Mouse (Mus musculus) heart, adult 2 months (tissue): ENCODE measurements at regions not wholly inside any gene's neighbourhood (a gene's known extent, or its start where the extent isn't known, plus 50 kb on each side); places are given as distances from the start of the nearest gene placed in this dataset.
A peak's percentile ranks its signal among the peaks of the same experiment; 100 is the strongest.

Source experiments
- DNase-seq, 2 experiments: peaks; one replicate each; pipeline ENCODE4 v3.0.0; 2021
- H3K27ac ChIP-seq: fragments of 200-600 bp; 2 replicates; pipeline ENCODE4 v1.8.1; 2022
- H3K27me3 ChIP-seq: fragments of 200-500 bp; 2 replicates; pipeline ENCODE4 v1.6.1; 2012; ENCODE audit warnings: mild to moderate bottlenecking, low read length, inconsistent platforms, mixed read lengths; ENCODE audit not compliant: control insufficient read depth, insufficient read depth
- H3K36me3 ChIP-seq: fragments of 200-500 bp; 2 replicates; pipeline ENCODE4 v1.6.1; 2012; ENCODE audit warnings: low read length, inconsistent platforms; ENCODE audit not compliant: control insufficient read depth, insufficient read depth
- H3K4me1 ChIP-seq: fragments of 200-500 bp; 2 replicates; pipeline ENCODE4 v1.6.1; 2011; ENCODE audit warnings: low read length; ENCODE audit not compliant: control insufficient read depth, insufficient read depth
- H3K4me3 ChIP-seq: fragments of 200-600 bp; 2 replicates; pipeline ENCODE4 v1.8.1; 2022
- H3K79me2 ChIP-seq: fragments of 200-500 bp; replicated peaks from 2 replicates; pipeline ENCODE4 v1.6.1; 2012; ENCODE audit warnings: mild to moderate bottlenecking, inconsistent platforms, low read length, moderate library complexity, mixed read lengths; ENCODE audit not compliant: control insufficient read depth, insufficient read depth
- H3K9ac ChIP-seq: fragments of 200-500 bp; 2 replicates; pipeline ENCODE4 v1.6.1; 2012; ENCODE audit warnings: low read depth, mild to moderate bottlenecking, control low read depth, inconsistent platforms, low read length, mixed read lengths
- CTCF ChIP-seq: fragments of 200-600 bp; IDR thresholded peaks from 2 replicates; pipeline ENCODE4 v1.8.1; 2022; ENCODE audit warnings: antibody characterized with exemption, mild to moderate bottlenecking, moderate library complexity
- EP300 ChIP-seq: fragments of 200-500 bp; IDR thresholded peaks from 2 replicates; pipeline ENCODE4 v1.6.1; 2011; ENCODE audit warnings: low read depth, low read length, control low read depth; ENCODE audit not compliant: insufficient read depth
- POLR2A ChIP-seq: fragments of 200-500 bp; IDR thresholded peaks from 2 replicates; pipeline ENCODE4 v1.6.1; 2011; ENCODE audit warnings: mild to moderate bottlenecking, low read depth, low read length, control low read depth; ENCODE audit not compliant: insufficient read depth
- WGBS: fragments of 180-500 bp; shearing (Covaris S2); methylation state at CpG from one replicate; pipeline ENCODE4 v1.1.7; 2018; 5-methylcytosine and 5-hydroxymethylcytosine counted together
- intact Hi-C: fragments of 180-260 bp; cut with DNase I; formaldehyde crosslinking; loops from one replicate; pipeline ENCODE4 v1.15.1; 2025

DNA sequence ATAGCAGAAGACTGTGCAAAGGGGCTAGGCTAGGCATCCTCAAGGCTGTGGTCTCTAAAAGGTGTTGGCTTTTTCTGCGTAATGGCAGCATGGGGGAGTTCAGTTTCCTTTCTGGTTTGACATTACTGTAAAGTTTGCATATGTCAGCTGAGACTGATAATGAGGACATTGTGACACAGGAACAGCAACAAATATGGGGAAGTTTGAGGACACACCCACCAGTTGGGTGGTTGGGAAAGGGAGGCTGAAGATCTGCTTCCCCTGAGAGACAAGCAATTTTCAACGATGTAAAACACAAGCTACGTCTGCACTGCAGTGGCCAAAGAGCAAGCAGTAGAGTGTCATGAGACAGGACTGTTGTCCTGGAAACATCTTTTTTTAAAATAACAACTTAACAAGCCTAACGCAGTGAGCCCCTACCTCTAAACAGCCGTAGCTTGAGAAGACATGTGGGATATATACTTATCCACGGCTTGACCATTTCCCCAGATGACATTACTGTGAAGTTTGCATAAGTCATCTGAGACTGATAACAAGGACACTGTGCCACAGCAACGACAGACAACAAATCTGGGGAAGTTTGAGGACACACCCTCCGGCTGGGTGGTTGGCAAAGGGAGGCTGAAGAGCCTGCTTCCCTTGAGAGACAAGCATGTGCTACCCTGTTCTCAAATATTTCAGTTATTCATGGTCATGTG lies 173.8 kb downstream of the Plk2 start:
- intact Hi-C loops, result no loop called here
- H3K79me2 ChIP-seq, result no peaks in the 10 kb centered on the region
- peak in 1 of 2 experiments; percentile 42 for DNase-seq
- 49% methylated on average over 8 of the region's 8 CpGs for WGBS
- H3K9ac ChIP-seq, result no peak overlapping the region
- H3K27me3 ChIP-seq, result no peaks in the 10 kb centered on the region
- H3K36me3 ChIP-seq, result no peaks in the 10 kb centered on the region
- TF ChIP-seq POLR2A, result no peak
- no peak for TF ChIP-seq EP300
- no peak for TF ChIP-seq CTCF
- H3K4me3 ChIP-seq, result no peak overlapping the region
- H3K27ac ChIP-seq, result peak overlapping the region; percentile 1; the same call in 1 of the 2 replicates
- peaks cover 9% of the 10 kb centered on the region for H3K4me1 ChIP-seq

DNA sequence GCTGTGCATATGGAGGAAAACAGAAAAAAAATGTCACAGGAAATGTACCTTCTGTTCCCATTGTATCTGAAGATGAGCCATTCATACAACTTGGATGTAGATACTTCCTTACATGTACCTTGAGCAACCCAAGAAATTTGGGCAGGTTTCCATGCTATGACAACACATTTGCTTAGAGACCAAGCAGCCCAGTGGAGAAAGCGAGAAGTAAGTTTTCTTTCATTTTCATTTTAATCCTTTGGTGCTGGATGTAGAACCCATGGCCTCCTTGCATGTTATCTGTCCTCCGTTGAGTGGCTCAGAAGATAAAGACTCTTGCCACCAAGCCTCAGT lies 174.3 kb downstream of the Plk2 start:
- intact Hi-C loops, result no loop called here
- no peak overlapping the region for H3K9ac ChIP-seq
- H3K4me3 ChIP-seq, result no peak overlapping the region
- TF ChIP-seq EP300 (no peak), CTCF (no peak), POLR2A (no peak)
- DNase-seq, result no peak
- peaks cover 7% of the 10 kb centered on the region for H3K4me1 ChIP-seq
- H3K36me3 ChIP-seq, result no peaks in the 10 kb centered on the region
- WGBS, result 80% methylated on average over 2 of the region's 2 CpGs
- H3K79me2 ChIP-seq, result no peaks in the 10 kb centered on the region
- peak overlapping the region; percentile 1; the same call in 1 of the 2 replicates for H3K27ac ChIP-seq
- H3K27me3 ChIP-seq, result no peaks in the 10 kb centered on the region

DNA sequence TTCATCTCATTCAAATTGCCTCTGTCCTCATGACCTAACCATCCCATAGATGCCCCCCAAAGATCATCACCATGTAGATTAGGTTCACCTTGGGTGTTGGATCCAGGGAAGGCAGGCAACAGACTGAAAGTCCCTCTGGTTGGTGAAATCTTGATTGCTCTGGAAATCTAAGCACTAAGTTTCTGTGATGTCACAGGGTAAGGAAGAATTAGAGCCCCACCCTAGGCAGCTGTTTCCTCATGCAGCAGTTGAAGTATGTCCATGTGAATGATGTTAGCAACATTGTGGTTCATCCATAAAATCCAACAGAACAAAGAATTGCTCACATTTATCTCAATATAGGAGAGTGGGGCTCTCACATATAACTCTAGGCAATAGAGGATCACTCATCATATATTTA lies 175.5 kb downstream of the Plk2 start:
- Histone ChIP-seq H3K9ac (no peak overlapping the region; the same call in 1 of the 2 replicates), H3K27ac (peak overlapping the region; percentile 57), H3K79me2 (no peaks in the 10 kb centered on the region), H3K27me3 (no peaks in the 10 kb centered on the region), H3K4me3 (no peak overlapping the region), H3K36me3 (no peaks in the 10 kb centered on the region), H3K4me1 (peaks cover 5% of the 10 kb centered on the region)
- intact Hi-C loops, result no loop called here
- DNase-seq, result no peak
- 0 out of 2 replicates have a peak, but pooled peaks have one; percentile 16 for TF ChIP-seq POLR2A
- no peak for TF ChIP-seq CTCF

DNA sequence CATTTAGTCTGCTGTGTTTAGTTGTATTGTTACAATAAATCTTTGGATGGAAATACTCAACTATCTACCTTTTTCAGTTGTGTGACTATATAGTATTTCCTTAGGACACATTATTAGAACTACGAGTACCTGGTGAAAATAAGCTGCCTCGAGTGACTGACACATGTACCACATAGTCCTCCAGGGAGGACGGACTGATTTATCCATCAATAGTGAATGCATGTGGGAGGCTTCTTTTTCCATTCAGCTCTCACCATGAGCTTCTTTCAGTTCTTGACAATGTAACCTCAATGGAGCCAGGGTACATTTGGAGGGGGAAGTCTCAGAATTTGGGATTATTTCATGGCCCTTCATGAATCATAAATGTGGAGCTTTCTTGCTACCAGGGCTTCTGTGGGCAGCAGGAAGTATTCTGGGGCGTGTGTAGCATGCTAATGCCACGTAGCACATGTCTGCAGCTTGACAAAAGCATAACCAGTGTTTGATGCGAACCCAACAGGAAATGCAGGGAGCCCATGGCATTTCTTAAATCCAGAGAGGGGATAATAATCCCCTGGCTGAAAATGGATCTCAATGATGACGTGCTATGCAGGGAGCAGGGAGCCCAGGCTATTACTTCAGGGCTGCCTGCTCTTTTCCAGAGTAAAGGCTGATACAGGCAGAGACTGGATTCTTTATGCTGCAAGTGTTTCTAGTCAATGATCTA lies 178.7 kb downstream of the Plk2 start:
- no peaks in the 10 kb centered on the region for H3K79me2 ChIP-seq
- TF ChIP-seq EP300, result no peak
- TF ChIP-seq POLR2A, result no peak
- no peak for TF ChIP-seq CTCF
- H3K4me3 ChIP-seq, result no peak overlapping the region
- WGBS, result 79% methylated on average over 7 of the region's 7 CpGs
- H3K27ac ChIP-seq, result no peak overlapping the region
- DNase-seq, result no peak
- no peaks in the 10 kb centered on the region for H3K27me3 ChIP-seq
- peaks cover 4% of the 10 kb centered on the region for H3K4me1 ChIP-seq
- H3K36me3 ChIP-seq, result peaks cover 2% of the 10 kb centered on the region
- intact Hi-C loops, result no loop called here
- no peak overlapping the region for H3K9ac ChIP-seq

DNA sequence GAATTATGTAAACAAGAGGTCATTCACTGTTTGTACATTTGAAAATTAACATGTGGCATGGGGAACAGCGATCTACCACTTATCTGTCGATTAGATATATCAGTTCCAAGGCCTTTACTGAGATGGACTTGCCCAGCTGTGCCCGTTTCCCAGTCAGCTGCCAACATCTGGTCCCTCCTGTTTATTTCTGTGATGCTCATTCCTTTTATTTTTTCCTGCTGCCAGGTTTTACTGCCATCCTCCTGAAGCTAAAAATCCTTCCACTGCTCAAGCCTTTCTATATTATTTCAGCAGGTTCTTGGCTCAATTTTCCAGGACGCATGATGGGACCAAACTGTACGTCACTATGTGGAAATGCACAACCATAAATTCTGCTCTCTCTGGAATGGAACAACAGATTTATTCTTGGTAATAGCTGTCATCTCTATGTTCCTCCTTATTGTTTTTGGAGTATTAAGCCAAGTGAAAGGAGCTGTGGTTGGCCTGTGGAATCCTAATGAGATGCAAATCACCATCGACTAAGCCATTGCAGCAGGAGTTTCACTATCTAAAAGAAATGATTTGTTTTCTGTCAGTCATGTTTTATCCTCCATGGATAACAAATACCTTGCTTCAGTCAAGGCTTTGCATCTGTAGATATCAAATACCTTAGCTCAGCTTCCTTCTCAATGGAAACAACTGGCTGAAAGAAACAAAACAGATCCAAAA lies 180.1 kb downstream of the Plk2 start:
- no peak overlapping the region for H3K4me3 ChIP-seq
- H3K79me2 ChIP-seq, result no peaks in the 10 kb centered on the region
- intact Hi-C loops, result no loop called here
- H3K4me1 ChIP-seq, result peaks cover 3% of the 10 kb centered on the region
- TF ChIP-seq CTCF (no peak), POLR2A (no peak)
- no peak overlapping the region for H3K27ac ChIP-seq
- no peaks in the 10 kb centered on the region for H3K27me3 ChIP-seq
- 81% methylated on average over 6 of the region's 6 CpGs for WGBS
- no peak overlapping the region for H3K9ac ChIP-seq
- H3K36me3 ChIP-seq, result peaks cover 7% of the 10 kb centered on the region
- DNase-seq, result no peak

DNA sequence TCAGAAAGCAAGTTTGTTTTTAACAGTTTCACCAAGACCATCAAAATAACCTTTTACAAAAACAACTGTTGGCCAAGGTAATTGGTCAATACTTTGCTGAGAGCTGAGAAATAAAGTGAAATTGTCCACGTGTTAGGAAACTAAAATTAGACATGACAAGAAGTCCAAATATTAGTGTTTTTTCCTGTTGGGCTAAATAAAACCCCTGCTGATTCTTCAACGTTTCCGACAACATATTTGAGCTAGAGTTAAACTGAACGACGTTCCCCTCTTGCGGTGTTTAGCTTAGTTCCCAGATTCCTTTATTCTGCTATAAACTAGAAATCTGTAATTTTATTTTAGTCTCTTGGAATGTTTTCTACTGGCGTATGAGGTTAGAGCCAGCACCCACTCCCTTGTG lies 183.3 kb downstream of the Plk2 start:
- H3K9ac ChIP-seq, result peak overlapping the region; percentile 30; the same call in 1 of the 2 replicates
- H3K27me3 ChIP-seq, result no peaks in the 10 kb centered on the region
- H3K79me2 ChIP-seq, result no peaks in the 10 kb centered on the region
- no peak for TF ChIP-seq EP300
- peak; percentile 14; the same call in 1 of the 2 replicates for TF ChIP-seq CTCF
- TF ChIP-seq POLR2A, result 0 out of 2 replicates have a peak, but pooled peaks have one; percentile 40
- H3K4me3 ChIP-seq, result peak overlapping the region; percentile 3; the same call in 1 of the 2 replicates
- intact Hi-C loops, result no loop called here
- H3K27ac ChIP-seq, result peak overlapping the region; percentile 84
- H3K36me3 ChIP-seq, result peaks cover 7% of the 10 kb centered on the region
- DNase-seq, result no peak
- 30% methylated on average over 7 of the region's 7 CpGs for WGBS
- no peaks in the 10 kb centered on the region; the same call in 1 of the 2 replicates for H3K4me1 ChIP-seq
